Mouse (Mus musculus) liver, embryonic 15.5 days (tissue): Measurements from ENCODE around the gene Cmtm8. TPM values are rescaled to one million over a fixed set of nuclear protein-coding genes. Genes with fewer than 3 reads are reported as not detected.
A peak's percentile ranks its signal among the peaks of the same experiment; 100 is the strongest.

Source experiments
- ATAC-seq: fragments of 200-750 bp; cut with Nextera tagmentation; 2 replicates; pipeline ENCODE4 v1.8.0; 2017; ENCODE audit warnings: moderate number of reproducible peaks, mild to moderate bottlenecking, moderate library complexity; ENCODE audit not compliant: insufficient read depth
- H3K27ac ChIP-seq: fragments of 300-500 bp; sonication (generic); replicated peaks from 2 replicates; pipeline ENCODE4 v1.5.1; 2015; ENCODE audit warnings: mild to moderate bottlenecking, inconsistent platforms
- H3K27me3 ChIP-seq: fragments of 300-500 bp; sonication (generic); 2 replicates; pipeline ENCODE4 v1.6.1; 2015; ENCODE audit warnings: mild to moderate bottlenecking, inconsistent platforms
- H3K36me3 ChIP-seq: fragments of 300-500 bp; sonication (generic); replicated peaks from 2 replicates; pipeline ENCODE4 v1.6.1; 2015; ENCODE audit warnings: moderate library complexity, mild to moderate bottlenecking, inconsistent platforms
- H3K4me1 ChIP-seq: fragments of 300-500 bp; sonication (generic); replicated peaks from 2 replicates; pipeline ENCODE4 v1.6.1; 2015; ENCODE audit warnings: inconsistent platforms
- H3K4me2 ChIP-seq: fragments of 300-500 bp; sonication (generic); 2 replicates; pipeline ENCODE4 v1.6.1; 2015; ENCODE audit warnings: moderate library complexity, mild to moderate bottlenecking, inconsistent platforms
- H3K4me3 ChIP-seq: fragments of 300-500 bp; sonication (generic); replicated peaks from 2 replicates; pipeline ENCODE4 v1.5.1; 2015; ENCODE audit warnings: mild to moderate bottlenecking, inconsistent platforms
- H3K9ac ChIP-seq: fragments of 300-500 bp; sonication (generic); 2 replicates; pipeline ENCODE4 v1.6.1; 2015; ENCODE audit warnings: moderate library complexity, mild to moderate bottlenecking, inconsistent platforms
- H3K9me3 ChIP-seq: fragments of 300-500 bp; sonication (generic); replicated peaks from 2 replicates; pipeline ENCODE4 v1.6.1; 2016; ENCODE audit warnings: inconsistent platforms
- WGBS: fragments of 180-500 bp; shearing (Covaris S2); methylation state at CpG from one replicate; pipeline ENCODE4 v1.1.7; 2015; ENCODE audit warnings: mixed read lengths; ENCODE audit not compliant: insufficient replicate concordance; 5-methylcytosine and 5-hydroxymethylcytosine counted together
- polyA plus RNA-seq: library from polyadenylated mRNA; unstranded; fragments of >200 nt; fragmentation: Nextera tagmentation; extraction: Ambion mirVana; gene quantifications from 2 replicates; pipeline ENCODE4 v1.2.1, GENCODE M21; 2015

Cmtm8 gene
- 37.5 and 47.3 TPM in 2 replicates for polyA plus RNA-seq

DNA sequence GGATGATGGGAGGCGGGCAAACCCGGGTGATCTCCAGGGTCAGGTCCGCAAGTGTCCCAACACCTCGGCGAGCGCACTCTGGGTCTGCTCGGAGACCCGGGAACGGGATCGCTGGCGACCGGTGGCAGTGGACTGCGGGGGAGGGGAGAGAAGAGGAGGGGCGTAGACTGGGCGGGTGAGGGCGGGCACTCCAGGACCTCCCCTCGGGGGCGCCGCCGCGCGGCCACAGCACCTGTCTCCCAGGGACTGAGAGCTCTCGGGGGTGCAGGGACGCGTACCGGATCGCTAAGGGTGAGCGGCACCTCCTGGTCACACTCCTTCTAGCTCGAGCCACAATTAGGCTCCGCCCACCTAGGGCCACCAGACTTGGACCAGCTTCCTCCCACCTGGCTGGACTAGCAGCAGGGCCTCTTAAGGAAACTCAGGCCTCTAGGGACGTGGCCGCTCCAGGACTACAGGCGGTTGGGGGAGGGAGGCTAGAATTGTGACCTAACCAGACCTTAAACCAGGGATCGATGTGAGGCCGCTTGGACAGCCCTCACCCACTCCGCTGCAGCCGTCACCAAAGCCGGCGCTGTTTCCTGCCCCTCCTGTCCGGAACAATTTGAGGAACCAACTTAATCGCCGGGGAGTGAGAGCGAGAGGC, at the start of gene Cmtm8:
Gene Cmtm8 (minus strand): TSS at position 140 of the 646 bp plus-strand sequence.
- WGBS, result under 1% methylated on average over 43 of the region's 43 CpGs
- H3K9me3 ChIP-seq, result no peaks in the 10 kb centered on the region
- peak within 1 kb of the TSS; percentile 49; the same call in 1 of the 2 replicates for H3K9ac ChIP-seq
- H3K27me3 ChIP-seq, result peaks cover 37% of the 10 kb centered on the region
- 0 out of 2 replicates have a peak, but pooled peaks cover 6% of the 10 kb centered on the region for H3K36me3 ChIP-seq
- ATAC-seq, result peak; percentile 86
- H3K4me3 ChIP-seq, result peak within 1 kb of the TSS; percentile 62
- H3K4me2 ChIP-seq, result peak within 1 kb of the TSS; percentile 68
- peaks cover 2% of the 10 kb centered on the region; the same call in 1 of the 2 replicates for H3K4me1 ChIP-seq
- peak within 1 kb of the TSS; percentile 75 for H3K27ac ChIP-seq

DNA sequence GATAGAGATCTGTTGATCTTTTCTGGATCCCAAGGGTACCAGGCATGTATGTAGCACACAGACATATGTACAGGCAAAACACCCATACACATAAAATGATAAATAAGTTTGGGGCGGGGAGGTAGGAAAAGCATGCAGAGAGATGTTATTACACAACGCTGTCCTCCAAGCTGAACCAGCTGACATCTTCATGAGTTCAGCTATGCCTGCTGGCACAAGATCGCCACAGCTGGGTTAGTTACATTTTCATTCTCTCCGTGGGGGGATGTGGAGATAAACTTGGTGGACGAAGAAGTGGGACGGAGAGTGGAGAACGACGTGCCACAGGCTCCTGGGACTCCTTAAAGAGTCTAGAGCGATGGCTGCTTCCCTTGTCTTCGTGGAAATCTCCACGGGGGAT, 49.0 kb upstream of the Cmtm8 start:
- 69% methylated on average over 11 of the region's 11 CpGs for WGBS
- no peaks in the 10 kb centered on the region for H3K9me3 ChIP-seq
- no peaks in the 10 kb centered on the region for H3K4me1 ChIP-seq
- no peaks in the 10 kb centered on the region for H3K36me3 ChIP-seq
- no peak for ATAC-seq
- no peak overlapping the region for H3K4me3 ChIP-seq
- H3K4me2 ChIP-seq, result no peak overlapping the region
- H3K27ac ChIP-seq, result no peak overlapping the region
- no peak overlapping the region for H3K9ac ChIP-seq
- no peaks in the 10 kb centered on the region for H3K27me3 ChIP-seq

- H3K9ac ChIP-seq, result no peak overlapping the region
- no peaks in the 10 kb centered on the region for H3K36me3 ChIP-seq
- ATAC-seq, result no peak
- no peak overlapping the region for H3K27ac ChIP-seq
- H3K4me2 ChIP-seq, result no peak overlapping the region
- no peaks in the 10 kb centered on the region for H3K9me3 ChIP-seq
- 32% methylated on average over 7 of the region's 7 CpGs for WGBS
- no peaks in the 10 kb centered on the region for H3K27me3 ChIP-seq
- no peaks in the 10 kb centered on the region for H3K4me1 ChIP-seq
- H3K4me3 ChIP-seq, result no peak overlapping the region
Observed at GRCm38 (mm10) chr9:114890377-114890776, 46.4 kb upstream of the Cmtm8 start.

DNA sequence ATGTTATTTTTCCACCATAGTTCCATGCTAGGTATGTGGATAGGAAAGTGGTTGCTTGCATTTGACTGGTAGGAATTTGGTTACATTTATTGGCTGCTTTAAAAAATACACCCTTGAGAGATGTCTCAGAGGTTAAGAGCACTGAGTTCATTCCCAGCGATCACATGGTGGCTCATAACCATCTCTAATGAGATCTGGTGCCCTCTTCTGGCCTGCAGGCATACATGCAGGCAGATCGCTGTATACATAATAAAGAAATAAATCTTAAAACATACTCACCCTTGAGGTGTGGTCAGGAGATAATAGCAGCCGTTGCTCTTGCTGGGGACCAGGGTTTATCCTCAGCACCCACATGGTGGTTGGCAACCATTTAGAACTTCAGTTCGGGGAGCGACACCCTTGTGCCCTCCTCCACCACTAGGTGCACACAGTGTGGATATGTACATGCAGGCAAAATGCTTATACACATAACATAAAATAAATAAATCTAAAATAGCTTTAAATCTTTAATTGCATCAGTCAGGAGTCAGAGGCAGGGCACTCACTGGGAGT, 45.0 kb upstream of the Cmtm8 start:
- Histone ChIP-seq H3K9ac (no peak overlapping the region), H3K4me1 (no peaks in the 10 kb centered on the region), H3K36me3 (no peaks in the 10 kb centered on the region), H3K9me3 (no peaks in the 10 kb centered on the region), H3K4me2 (no peak overlapping the region), H3K27me3 (no peaks in the 10 kb centered on the region), H3K27ac (no peak overlapping the region), H3K4me3 (no peak overlapping the region)
- ATAC-seq, result no peak
- WGBS, result 74% methylated on average over 5 of the region's 5 CpGs

DNA sequence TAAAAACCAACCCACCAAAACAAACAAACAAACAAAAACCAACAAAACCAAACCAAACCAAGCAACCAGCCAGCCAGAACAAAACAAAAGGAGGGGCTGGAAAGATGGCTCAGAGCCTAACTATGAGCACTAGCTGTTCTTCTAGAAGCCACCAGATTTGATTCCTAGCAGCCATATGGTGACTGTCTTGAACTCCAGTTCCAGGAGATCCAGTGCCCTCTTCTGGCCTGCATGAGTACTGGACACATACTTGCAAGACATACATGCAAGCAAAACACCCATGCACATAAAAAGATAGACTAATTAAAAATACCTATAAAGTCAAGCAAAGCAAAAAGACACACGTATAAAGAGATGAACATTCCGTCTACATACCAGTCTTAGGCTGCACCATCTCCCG, 43.7 kb upstream of the Cmtm8 start:
- no peak for ATAC-seq
- H3K27me3 ChIP-seq, result no peaks in the 10 kb centered on the region
- no peaks in the 10 kb centered on the region for H3K36me3 ChIP-seq
- H3K4me3 ChIP-seq, result no peak overlapping the region
- no peak overlapping the region for H3K9ac ChIP-seq
- no peak overlapping the region for H3K27ac ChIP-seq
- no peaks in the 10 kb centered on the region for H3K9me3 ChIP-seq
- WGBS, result 73% methylated on average over 3 of the region's 3 CpGs
- no peak overlapping the region for H3K4me2 ChIP-seq
- no peaks in the 10 kb centered on the region for H3K4me1 ChIP-seq

GRCm38 (mm10) chr9:114885991-114886662, 42.2 kb upstream of the Cmtm8 start:
- no peak overlapping the region for H3K27ac ChIP-seq
- H3K4me1 ChIP-seq, result no peaks in the 10 kb centered on the region
- 47% methylated on average over 8 of the region's 8 CpGs for WGBS
- H3K9ac ChIP-seq, result no peak overlapping the region
- H3K27me3 ChIP-seq, result no peaks in the 10 kb centered on the region
- no peaks in the 10 kb centered on the region for H3K36me3 ChIP-seq
- H3K9me3 ChIP-seq, result no peaks in the 10 kb centered on the region
- H3K4me3 ChIP-seq, result no peak overlapping the region
- H3K4me2 ChIP-seq, result no peak overlapping the region
- ATAC-seq, result no peak

DNA sequence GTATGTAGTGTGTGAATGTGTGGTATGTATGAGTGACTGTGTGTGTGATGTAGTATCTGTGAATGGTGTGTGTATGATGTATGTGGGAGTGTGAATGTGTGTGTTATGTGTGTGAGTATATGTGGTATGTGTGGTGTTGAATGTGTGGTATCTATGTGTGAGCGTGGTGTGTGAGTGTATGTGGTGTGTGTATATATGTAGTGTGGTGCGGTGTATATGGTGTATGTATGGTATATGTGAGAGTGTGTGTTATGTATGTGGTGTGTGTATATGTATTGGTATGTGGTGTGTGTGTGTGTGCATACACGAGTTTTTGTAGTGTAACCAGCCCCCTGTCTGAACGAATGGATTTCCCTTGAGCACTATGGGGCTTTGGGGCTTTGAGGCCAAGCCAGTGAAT, 41.6 kb upstream of the Cmtm8 start:
- Histone ChIP-seq H3K4me2 (no peak overlapping the region), H3K27ac (no peak overlapping the region), H3K9ac (no peak overlapping the region), H3K9me3 (no peaks in the 10 kb centered on the region), H3K27me3 (no peaks in the 10 kb centered on the region), H3K36me3 (no peaks in the 10 kb centered on the region), H3K4me1 (no peaks in the 10 kb centered on the region), H3K4me3 (no peak overlapping the region)
- ATAC-seq, result no peak
- WGBS, result 59% methylated on average over 4 of the region's 4 CpGs

- 49% methylated on average over 2 of the region's 2 CpGs for WGBS
- H3K9ac ChIP-seq, result no peak overlapping the region
- H3K36me3 ChIP-seq, result no peaks in the 10 kb centered on the region
- H3K4me2 ChIP-seq, result no peak overlapping the region
- no peaks in the 10 kb centered on the region for H3K4me1 ChIP-seq
- H3K9me3 ChIP-seq, result no peaks in the 10 kb centered on the region
- ATAC-seq, result no peak
- H3K27me3 ChIP-seq, result no peaks in the 10 kb centered on the region
- no peak overlapping the region for H3K4me3 ChIP-seq
- no peak overlapping the region for H3K27ac ChIP-seq
Observed at GRCm38 (mm10) chr9:114881977-114882376, 38.0 kb upstream of the Cmtm8 start.

GRCm38 (mm10) chr9:114855327-114855726, 11.4 kb upstream of the Cmtm8 start:
- Histone ChIP-seq H3K4me1 (no peaks in the 10 kb centered on the region; the same call in 1 of the 2 replicates), H3K4me2 (no peak overlapping the region), H3K9ac (no peak overlapping the region), H3K27me3 (no peaks in the 10 kb centered on the region), H3K36me3 (no peaks in the 10 kb centered on the region), H3K4me3 (no peak overlapping the region), H3K27ac (no peak overlapping the region), H3K9me3 (no peaks in the 10 kb centered on the region)
- ATAC-seq, result no peak
- 40% methylated on average over 11 of the region's 11 CpGs for WGBS

- WGBS, result 50% methylated on average over 9 of the region's 9 CpGs
- Histone ChIP-seq H3K4me1 (no peaks in the 10 kb centered on the region; the same call in 1 of the 2 replicates), H3K9me3 (no peaks in the 10 kb centered on the region), H3K4me2 (no peak overlapping the region), H3K27me3 (no peaks in the 10 kb centered on the region), H3K4me3 (no peak overlapping the region), H3K9ac (no peak overlapping the region), H3K36me3 (no peaks in the 10 kb centered on the region), H3K27ac (no peak overlapping the region)
- ATAC-seq, result no peak
Observed at GRCm38 (mm10) chr9:114854686-114855085, 10.7 kb upstream of the Cmtm8 start.

DNA sequence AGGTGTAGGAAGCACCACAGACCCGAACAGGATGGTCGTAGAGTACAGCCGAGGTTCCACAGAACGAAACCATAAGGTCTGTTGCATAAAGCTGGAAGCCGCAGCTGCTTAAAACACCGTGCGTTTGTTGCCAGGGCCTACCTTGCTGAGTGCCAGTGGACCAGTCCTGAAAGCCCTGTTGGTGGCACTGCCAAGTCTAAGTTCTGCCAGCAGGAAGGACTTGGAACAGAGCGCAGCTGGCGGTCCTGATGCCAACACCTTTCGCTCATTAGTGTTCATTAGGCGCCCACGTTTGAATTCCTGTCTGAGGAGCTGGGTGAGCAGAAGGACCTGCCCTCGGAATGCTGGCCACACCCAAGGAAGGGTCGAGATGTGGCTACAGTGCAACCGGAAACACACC, 9.4 kb upstream of the Cmtm8 start:
- H3K36me3 ChIP-seq, result no peaks in the 10 kb centered on the region
- H3K27me3 ChIP-seq, result no peaks in the 10 kb centered on the region
- H3K9me3 ChIP-seq, result no peaks in the 10 kb centered on the region
- no peak overlapping the region for H3K4me3 ChIP-seq
- ATAC-seq, result no peak
- no peak overlapping the region for H3K4me2 ChIP-seq
- WGBS, result 73% methylated on average over 15 of the region's 15 CpGs
- no peak overlapping the region for H3K27ac ChIP-seq
- no peaks in the 10 kb centered on the region; the same call in 1 of the 2 replicates for H3K4me1 ChIP-seq
- H3K9ac ChIP-seq, result no peak overlapping the region
